Mouse (Mus musculus): ENCODE measurements around the gene Rac3. TPM values are rescaled to one million over a fixed set of nuclear protein-coding genes. Genes with fewer than 3 reads are reported as not detected.

The Rac3 gene
- total RNA-seq, 1 experiment from 2014 or later, result 10.0 TPM

Other genes starting within 250 kb of the Rac3 start
- gene Mrpl12, start 236.9 kb upstream of the Rac3 start, total RNA-seq (2021), result 96.3 and 104 TPM in 2 replicates
- 102 and 151 TPM in 2 replicates for gene Slc25a10, start 229.6 kb upstream of the Rac3 start, total RNA-seq (2021)
- 1.0 and 3.5 TPM in 2 replicates for gene Gcgr, start 190.8 kb upstream of the Rac3 start, total RNA-seq (2021)
- 67.5 and 75.4 TPM in 2 replicates for gene Mcrip1, start 171.7 kb upstream of the Rac3 start, total RNA-seq (2021)
- gene Ppp1r27, start 170.3 kb upstream of the Rac3 start, total RNA-seq (2021), result 1.4 TPM in 1 of 2 replicates, not detected in the other
- gene P4hb, start 148.2 kb upstream of the Rac3 start, total RNA-seq (2021), result 407 and 486 TPM in 2 replicates
- 333 and 334 TPM in 2 replicates for gene Arhgdia, start 139.8 kb upstream of the Rac3 start, total RNA-seq (2021)
- 101 and 105 TPM in 2 replicates for gene Alyref, start 123.1 kb upstream of the Rac3 start, total RNA-seq (2021)
- 81.5 and 102 TPM in 2 replicates for gene Anapc11, start 123.0 kb upstream of the Rac3 start, total RNA-seq (2021)
- gene Npb, start 113.0 kb upstream of the Rac3 start, total RNA-seq (2021), result 3.1 TPM in 1 of 2 replicates, not detected in the other
- gene Pcyt2, start 103.5 kb upstream of the Rac3 start, total RNA-seq (2021), result 344 and 351 TPM in 2 replicates
- 82.5 and 103 TPM in 2 replicates for gene Sirt7, start 96.2 kb upstream of the Rac3 start, total RNA-seq (2021)
- 69.7 and 76.5 TPM in 2 replicates for gene Mafg, start 87.9 kb upstream of the Rac3 start, total RNA-seq (2021)
- 1.3 TPM in 2 replicates for gene Pycr1, start 77.7 kb upstream of the Rac3 start, total RNA-seq (2021)
- not detected in 2 replicates for gene Myadml2, start 73.3 kb upstream of the Rac3 start, total RNA-seq (2021)
- gene Notum, start 60.3 kb upstream of the Rac3 start, total RNA-seq (2021), result 9.4 and 12.1 TPM in 2 replicates
- 83.4 and 112 TPM in 2 replicates for gene Aspscr1, start 48.5 kb upstream of the Rac3 start, total RNA-seq (2021)
- gene Cenpx, start 7.7 kb upstream of the Rac3 start, total RNA-seq (2021), result 52.6 and 54.2 TPM in 2 replicates
- 40.9 and 46.8 TPM in 2 replicates for gene Lrrc45, start 7.5 kb upstream of the Rac3 start, total RNA-seq (2021)
- 59.0 and 82.3 TPM in 2 replicates for gene Dcxr, start 5.8 kb downstream of the Rac3 start, total RNA-seq (2021)
- gene Cbr2, start 10.6 kb downstream of the Rac3 start, total RNA-seq (2021), result 1.9 and 3.7 TPM in 2 replicates
- 11.4 and 18.7 TPM in 2 replicates for gene Hmga1b, start 41.3 kb downstream of the Rac3 start, total RNA-seq (2021)
- 21.3 and 23.9 TPM in 2 replicates for gene Rfng, start 62.7 kb downstream of the Rac3 start, total RNA-seq (2021)
- 120 and 131 TPM in 2 replicates for gene Gps1, start 62.8 kb downstream of the Rac3 start, total RNA-seq (2021)
- 62.7 and 65.8 TPM in 2 replicates for gene Dus1l, start 74.9 kb downstream of the Rac3 start, total RNA-seq (2021)
- gene Fasn, start 103.1 kb downstream of the Rac3 start, total RNA-seq (2021), result 1,301 and 1,518 TPM in 2 replicates
- gene Ccdc57, start 211.4 kb downstream of the Rac3 start, total RNA-seq (2021), result 12.1 and 13.3 TPM in 2 replicates
- 0.38 and 0.85 TPM in 2 replicates for gene Slc16a3, start 227.0 kb downstream of the Rac3 start, total RNA-seq (2021)

All from adrenal gland, postnatal 25 days (tissue).